Comparison of ENCODE assay signal across 24 mouse cellular contexts in the genomic region with DNA sequence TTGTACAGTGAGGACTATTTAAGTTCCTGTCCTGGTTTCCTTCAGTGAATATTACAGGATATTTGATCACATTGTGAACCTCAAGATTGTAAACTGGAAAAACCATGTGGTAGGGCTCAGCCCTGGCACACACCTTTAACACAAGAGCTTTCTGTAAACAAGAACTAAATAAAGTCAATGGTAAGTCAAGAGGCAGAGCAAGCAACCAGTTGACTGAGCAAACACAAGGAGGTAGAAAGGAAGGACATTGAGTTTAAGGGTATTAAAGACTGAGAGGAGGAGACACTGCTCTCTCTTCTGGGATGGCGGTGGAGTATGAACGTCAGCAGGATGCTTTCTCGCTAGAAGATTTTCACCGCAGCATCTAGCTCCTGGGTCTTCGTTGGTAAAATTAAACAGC. TPM values are rescaled to one million over a fixed set of nuclear protein-coding genes. Genes with fewer than 3 reads are reported as not detected.
A peak's percentile ranks its signal among the peaks of the same experiment; 100 is the strongest.
DNase-seq lines count a peak whose midpoint lies in the region; ATAC-seq and TF ChIP-seq lines count a peak whose summit lies in the region.
"Had no signal": no experiment of that assay in that cellular context is flagged by ENCODE, and none has a peak within 500 bp of the region (broad histone marks: within the 10 kb centered on the region; RNA-seq: fewer than 3 reads in every experiment).

No protein-coding gene starts in this region.

- no peak for TF ChIP-seq EP300 in lung, postnatal 0 days (IDR thresholded peaks at IDR 0.05)

- no peak for TF ChIP-seq CTCF in lung, postnatal 0 days (IDR thresholded peaks at IDR 0.05)

- ATAC-seq in lung, postnatal 0 days = peak; percentile 50
- ATAC-seq in midbrain, embryonic 11.5 days (ENCODE audit: low FRiP score) = no peak
- ATAC-seq in midbrain, embryonic 16.5 days = no peak
- ATAC-seq: activated CD4-positive, CD25-positive, alpha-beta regulatory T cell, adult 4 months; CD4-positive, CD25-positive, alpha-beta regulatory T cell, adult 4 months; forebrain, embryonic 13.5 days; Patski had no signal

- no peak overlapping the region for H3K9ac ChIP-seq in lung, postnatal 0 days (replicated peaks; ENCODE audit: low read depth)
- no peak overlapping the region for H3K9ac ChIP-seq in midbrain, embryonic 11.5 days (ENCODE audit: low read length)
- no peak overlapping the region for H3K9ac ChIP-seq in midbrain, embryonic 16.5 days (ENCODE audit: low read depth, low read length)
- H3K9ac ChIP-seq: embryonic facial prominence, embryonic 12.5 days; forebrain, embryonic 13.5 days had no signal

- H3K4me1 ChIP-seq in lung, postnatal 0 days (ENCODE audit: insufficient read depth, low read depth, low read length) = peaks cover 3% of the 10 kb centered on the region; the same call in 1 of the 2 replicates
- H3K4me1 ChIP-seq in midbrain, embryonic 11.5 days (ENCODE audit: control insufficient read depth, insufficient read depth, low read length) = no peaks in the 10 kb centered on the region
- H3K4me1 ChIP-seq in midbrain, embryonic 16.5 days (ENCODE audit: control insufficient read depth, insufficient read depth, low read length) = no peaks in the 10 kb centered on the region
- H3K4me1 ChIP-seq: embryonic facial prominence, embryonic 10.5 days; embryonic facial prominence, embryonic 12.5 days; forebrain, embryonic 13.5 days had no signal

- H3K4me3 ChIP-seq in lung, postnatal 0 days (ENCODE audit: low read depth, low read length) = no peak overlapping the region
- H3K4me3 ChIP-seq in midbrain, embryonic 11.5 days (ENCODE audit: low read depth, low read length) = no peak overlapping the region
- H3K4me3 ChIP-seq in midbrain, embryonic 16.5 days (ENCODE audit: low read depth, low read length) = no peak overlapping the region
- H3K4me3 ChIP-seq: embryonic facial prominence, embryonic 10.5 days; embryonic facial prominence, embryonic 12.5 days; forebrain, embryonic 13.5 days had no signal

- H3K36me3 ChIP-seq in lung, postnatal 0 days (ENCODE audit: insufficient read depth, low read length) = no peaks in the 10 kb centered on the region
- no peaks in the 10 kb centered on the region for H3K36me3 ChIP-seq in midbrain, embryonic 11.5 days (ENCODE audit: control insufficient read depth, insufficient read depth, low read length)
- H3K36me3 ChIP-seq in midbrain, embryonic 16.5 days (ENCODE audit: control insufficient read depth, insufficient read depth, low read length) = no peaks in the 10 kb centered on the region

- H3K4me2 ChIP-seq in lung, postnatal 0 days (replicated peaks; ENCODE audit: low read depth, low read length) = no peak overlapping the region
- no peak overlapping the region for H3K4me2 ChIP-seq in midbrain, embryonic 11.5 days
- H3K4me2 ChIP-seq in midbrain, embryonic 16.5 days (ENCODE audit: low read length) = no peak overlapping the region
- H3K4me2 ChIP-seq: embryonic facial prominence, embryonic 12.5 days; forebrain, embryonic 13.5 days had no signal

- no peaks in the 10 kb centered on the region for H3K27me3 ChIP-seq in lung, postnatal 0 days (replicated peaks; ENCODE audit: insufficient read depth, low read length)
- H3K27me3 ChIP-seq in midbrain, embryonic 11.5 days (ENCODE audit: control insufficient read depth, insufficient read depth, low read length) = no peaks in the 10 kb centered on the region
- H3K27me3 ChIP-seq in midbrain, embryonic 16.5 days (ENCODE audit: control insufficient read depth, insufficient read depth, low read depth, low read length) = no peaks in the 10 kb centered on the region
- H3K27me3 ChIP-seq: CH12.LX; embryonic facial prominence, embryonic 12.5 days; forebrain, embryonic 13.5 days; Patski had no signal

- 53% methylated on average over 5 of the region's 5 CpGs for WGBS in lung, postnatal 0 days
- WGBS in midbrain, embryonic 11.5 days = 82% methylated on average over 5 of the region's 5 CpGs
- WGBS in midbrain, embryonic 16.5 days = 81% methylated on average over 5 of the region's 5 CpGs

- H3K27ac ChIP-seq in lung, postnatal 0 days (ENCODE audit: low read length) = no peak overlapping the region
- H3K27ac ChIP-seq in midbrain, embryonic 11.5 days (ENCODE audit: low read depth, low read length) = no peak overlapping the region
- no peak overlapping the region for H3K27ac ChIP-seq in midbrain, embryonic 16.5 days (ENCODE audit: low read length)
- H3K27ac ChIP-seq: embryonic facial prominence, embryonic 10.5 days; embryonic facial prominence, embryonic 12.5 days; forebrain, embryonic 13.5 days had no signal

- H3K9me3 ChIP-seq in lung, postnatal 0 days (ENCODE audit: low read length) = no peaks in the 10 kb centered on the region
- H3K9me3 ChIP-seq in midbrain, embryonic 11.5 days (ENCODE audit: control insufficient read depth, low read length) = no peaks in the 10 kb centered on the region
- no peaks in the 10 kb centered on the region for H3K9me3 ChIP-seq in midbrain, embryonic 16.5 days (replicated peaks; ENCODE audit: control insufficient read depth, low read length, poor library complexity, severe bottlenecking)
- H3K9me3 ChIP-seq: embryonic facial prominence, embryonic 12.5 days; forebrain, embryonic 13.5 days; G1E had no signal

- peak; percentile 25 to 61 for DNase-seq in lung, adult 18-20 months
- no peak for DNase-seq in lung, postnatal 10 days
- DNase-seq in lung, postnatal 0 days (ENCODE audit: low spot score) = peak; percentile 56
- DNase-seq in lung, postnatal 4 days = no peak
- DNase-seq in midbrain, embryonic 11.5 days (ENCODE audit: low spot score, missing footprints) = peak; percentile 60
- no peak for DNase-seq in heart, adult 11 months
- DNase-seq: adrenal gland, adult 8-10 months; adrenal gland, postnatal 14 days; adrenal gland, postnatal 36 days; B cell, adult 2 months; cerebellum, adult 11-12 months; cerebellum, adult 2 months; cerebellum, adult 9-10 months; cerebellum, postnatal 10 days; cerebellum, postnatal 25 days had no signal

RNA-seq across cellular contexts. Expression of gene Kdm7a, which starts 13.6 kb away (rescaled TPM):
- polyA plus RNA-seq in lung, postnatal 0 days (2015; fragmentation: Nextera tagmentation; extraction: Ambion mirVana) = 5.1 and 6.7 TPM in 2 replicates
- 15.8 and 17.0 TPM in 2 replicates for polyA plus RNA-seq in midbrain, embryonic 11.5 days (2014; fragmentation: Nextera tagmentation; extraction: Ambion mirVana)
- polyA plus RNA-seq in midbrain, embryonic 16.5 days (2015; fragmentation: Nextera tagmentation; extraction: Ambion mirVana) = 4.6 and 5.8 TPM in 2 replicates

Comparison
In these comparisons a context has a peak if more than half of its experiments do, and no peak if none do; other contexts are left out.
1. DNase-seq: peak in lung, adult 18-20 months (2 of 2), lung, postnatal 0 days (single experiment) and midbrain, embryonic 11.5 days (single experiment); none in lung, postnatal 10 days (single experiment), lung, postnatal 4 days (0 of 2) and heart, adult 11 months (single experiment).